Mouse (Mus musculus) CD4-positive, CD25-positive, alpha-beta regulatory T cell (primary cell): Measurements from ENCODE around the gene Irak3. TPM values are rescaled to one million over a fixed set of nuclear protein-coding genes. Genes with fewer than 3 reads are reported as not detected.

Source experiments
- polyA plus RNA-seq: library from polyadenylated mRNA; unstranded; fragments of 100-300 nt; shearing (Covaris generic); gene quantifications from one replicate; pipeline ENCODE4 v1.2.1, GENCODE M21; 2017

Irak3 gene
- 5.5 TPM for polyA plus RNA-seq

DNA sequence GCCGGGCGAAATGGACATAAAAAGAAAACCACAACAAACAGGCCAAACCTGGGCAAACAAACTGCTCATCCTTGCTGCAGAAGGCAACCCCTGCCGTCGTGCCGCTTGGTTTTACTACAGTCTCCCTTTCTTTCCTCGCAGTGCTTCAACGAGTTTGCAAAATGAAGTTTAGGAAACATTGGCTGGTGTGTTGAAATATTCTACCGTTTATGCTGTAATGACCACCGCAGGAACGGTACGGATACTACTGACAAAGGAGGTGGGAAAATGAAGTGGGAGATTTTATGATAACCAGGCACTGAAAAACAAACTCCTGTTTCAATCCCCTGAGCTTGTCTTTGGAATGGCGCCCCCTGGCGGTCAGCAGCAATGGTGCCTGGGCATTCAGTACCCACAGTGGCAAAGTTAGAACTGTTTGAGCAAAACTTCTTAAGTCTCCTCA, at the start of gene Irak3:
Gene Irak3 (minus strand): TSS at position 170 of the 442 bp plus-strand sequence.

GRCm38 (mm10) chr10:120226871-120227661, 25.1 kb upstream of the Irak3 start, which contains the start of gene Llph:
Gene Llph (plus strand): TSS chr10:120227070.

GRCm38 (mm10) chr10:120201131-120201921, 604 bp downstream of the Irak3 start, which contains the start of gene Tmbim4:
Gene Tmbim4 (plus strand): TSS chr10:120201590.

DNA sequence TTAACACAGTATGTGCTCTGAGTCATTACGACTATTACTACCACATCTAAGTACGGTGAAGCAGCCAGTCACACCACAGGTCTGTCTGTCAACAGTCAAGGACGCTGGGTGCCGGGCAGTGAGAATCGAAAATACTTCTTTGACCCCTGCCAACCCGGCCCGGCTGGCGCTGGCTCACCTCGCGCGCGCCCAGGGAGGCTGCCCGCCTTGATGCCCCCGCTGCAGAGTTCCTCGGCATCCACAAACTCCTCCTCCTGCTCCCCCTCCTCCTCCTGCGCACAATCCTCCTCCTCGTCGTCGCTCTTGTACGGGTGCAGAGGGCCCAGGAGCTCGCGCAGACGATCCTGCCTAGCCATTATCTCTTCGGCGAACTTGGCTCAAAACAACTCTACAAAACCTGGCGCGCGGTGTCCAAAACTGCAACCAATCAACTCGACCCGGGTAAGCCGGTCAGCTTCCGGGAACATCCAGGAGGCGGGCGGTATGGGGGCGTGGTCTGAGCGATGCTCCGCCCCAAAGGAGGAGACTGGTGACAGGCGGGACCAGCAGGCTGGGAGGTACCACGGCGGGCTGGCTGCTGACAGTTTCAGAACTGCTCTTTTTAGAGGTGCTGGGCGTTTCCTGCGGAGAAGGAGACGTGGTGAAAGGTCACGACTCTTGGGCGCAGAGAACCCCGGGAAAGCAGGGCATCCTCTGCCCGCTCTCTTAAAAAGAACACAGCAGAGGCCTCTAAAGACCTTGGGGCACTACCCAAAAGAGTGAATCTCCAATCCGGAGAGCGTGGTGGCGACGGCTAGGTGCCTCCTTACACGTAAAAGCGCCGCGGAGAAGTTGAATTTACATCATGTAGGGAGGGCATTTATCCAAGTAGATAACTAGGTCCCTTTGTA, 89.2 kb downstream of the Irak3 start, which contains the start of gene Helb:
Gene Helb (minus strand): TSS at position 481 of the 890 bp plus-strand sequence.

Other genes with a start within 250 kb of the Irak3 start
- 19.5 TPM for gene Helb, start 89.1 kb downstream of the Irak3 start, polyA plus RNA-seq
- 141 TPM for gene Tmbim4, start 540 bp downstream of the Irak3 start, polyA plus RNA-seq
- 98.6 TPM for gene Llph, start 24.9 kb upstream of the Irak3 start, polyA plus RNA-seq